In the genomic region with DNA sequence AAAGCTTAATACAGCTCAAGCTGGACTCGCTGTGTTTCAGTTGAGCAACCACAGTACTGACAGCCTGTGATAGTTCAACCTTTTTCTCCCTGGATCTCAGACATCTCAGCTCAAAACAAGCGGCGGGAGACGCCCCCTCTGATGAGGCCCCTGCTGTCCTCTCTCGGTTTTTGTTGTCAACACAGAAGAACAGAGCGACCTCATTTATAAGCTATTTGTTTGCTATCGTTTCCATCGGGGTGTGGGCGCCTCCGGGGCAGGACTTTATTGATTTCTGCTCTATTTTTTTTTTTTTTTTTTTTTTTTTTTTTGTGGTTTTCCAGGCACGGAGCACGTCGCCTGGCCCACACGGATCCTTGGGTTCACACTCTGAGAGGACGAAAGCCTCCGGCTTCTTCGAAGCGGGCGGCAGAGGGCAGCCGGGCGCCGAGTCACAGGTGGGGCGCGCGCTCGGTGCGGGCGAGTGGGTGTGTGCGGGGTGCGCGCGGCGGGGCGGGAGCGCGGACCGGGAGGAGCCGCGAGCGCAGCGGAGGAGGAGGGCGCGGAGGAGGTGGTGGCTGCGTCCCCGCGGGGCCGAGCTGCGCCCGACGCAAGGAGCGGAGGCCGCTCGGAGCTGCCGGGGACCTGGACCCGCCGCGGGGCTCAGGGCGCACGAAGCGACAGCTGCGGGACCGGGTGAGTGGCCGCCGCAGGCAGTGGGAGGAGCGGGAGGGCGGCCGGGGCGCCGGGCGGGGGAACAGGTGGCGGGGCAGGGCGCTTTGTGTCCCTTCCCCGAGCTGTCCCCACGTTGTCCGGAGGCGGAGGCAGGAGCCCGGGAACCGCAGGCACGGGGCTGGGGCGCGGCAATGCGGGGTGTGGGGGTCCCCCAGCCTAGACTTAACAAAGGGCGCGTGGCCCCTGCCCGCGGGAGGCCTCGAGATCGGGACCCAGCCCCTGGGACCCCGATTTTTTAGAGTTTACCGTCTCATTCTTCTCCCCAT, we compare ENCODE assay signal across 8 mouse cellular contexts. TPM values are rescaled to one million over a fixed set of nuclear protein-coding genes. Genes with fewer than 3 reads are reported as not detected.
DNase-seq lines count a peak whose midpoint lies in the region; ATAC-seq lines count a peak whose summit lies in the region.

Gene Dapk1 (plus strand): TSS at position 512 of the 980 bp plus-strand sequence.

- H3K4me2 ChIP-seq in hindbrain, embryonic 13.5 days = peak within 1 kb of the TSS; percentile 65

- no peaks in the 10 kb centered on the region for H3K27me3 ChIP-seq in hindbrain, embryonic 13.5 days

- H3K36me3 ChIP-seq in hindbrain, embryonic 13.5 days = peaks cover 9% of the 10 kb centered on the region; the same call in 1 of the 2 replicates

- no peaks in the 10 kb centered on the region for H3K9me3 ChIP-seq in hindbrain, embryonic 13.5 days

- 2% methylated on average over 65 of the region's 90 CpGs for WGBS in hindbrain, embryonic 13.5 days

- peak; percentile 85 for DNase-seq in R1 (ENCODE audit: low read depth, low spot score)
- peak; percentile 81 to 91 for DNase-seq in cerebellum, postnatal 25 days
- peak; percentile 84 to 88 for DNase-seq in frontal cortex, postnatal 36 days (ENCODE audit: low spot score in 2 of 2)
- DNase-seq in layer of hippocampus, postnatal 25 days (ENCODE audit: extremely low spot score in 1 of 2, low spot score in 1 of 2) = peak; percentile 71 to 78
- DNase-seq in lung, postnatal 10 days = peak; percentile 88
- DNase-seq in retina, embryonic 14.5 days (ENCODE audit: low spot score) = peak; percentile 84
- peak; percentile 77 to 83 for DNase-seq in thymus, postnatal 36 days

- H3K9ac ChIP-seq in hindbrain, embryonic 13.5 days = peak within 1 kb of the TSS; percentile 93

- H3K4me1 ChIP-seq in hindbrain, embryonic 13.5 days (replicated peaks) = peaks cover 37% of the 10 kb centered on the region

- H3K4me3 ChIP-seq in hindbrain, embryonic 13.5 days = peak within 1 kb of the TSS; percentile 89

- peak; percentile 87 for ATAC-seq in hindbrain, embryonic 13.5 days (ENCODE audit: low FRiP score)

- peak within 1 kb of the TSS; percentile 95 for H3K27ac ChIP-seq in hindbrain, embryonic 13.5 days

RNA-seq across cellular contexts. Expression of gene Dapk1, which starts in this region (rescaled TPM):
- polyA plus RNA-seq in hindbrain, embryonic 13.5 days (2015; fragmentation: Nextera tagmentation; extraction: Ambion mirVana) = 36.9 and 37.9 TPM in 2 replicates
- 100 to 1,000 TPM; 128 to 132 TPM for total RNA-seq in layer of hippocampus, postnatal 25 days (2021)

Comparison
In these comparisons a context has a peak if more than half of its experiments do, and no peak if none do; other contexts are left out.
1. Peak in every context shown above with its lines: DNase-seq, ATAC-seq, H3K4me3 ChIP-seq and H3K27ac ChIP-seq.